In the genomic region with DNA sequence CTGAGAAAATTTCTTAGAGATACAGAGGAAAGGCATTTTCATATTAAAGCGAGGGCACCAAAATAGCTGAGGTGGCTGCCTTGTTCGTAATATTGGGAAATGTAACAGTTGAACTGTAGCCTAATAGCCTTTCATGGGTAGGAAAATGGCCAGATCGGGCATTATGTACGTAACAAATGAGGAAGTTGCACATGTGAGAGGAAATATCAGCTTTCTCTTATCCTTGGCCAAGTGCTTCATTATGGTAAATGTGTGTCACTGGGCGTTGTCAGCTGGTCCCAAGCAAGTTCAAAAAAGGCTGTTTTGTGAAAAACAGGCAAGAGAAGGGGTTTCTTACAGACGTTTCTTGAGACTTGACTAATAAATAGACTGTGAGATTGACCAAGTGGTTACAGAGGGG, we compare ENCODE assay signal across 28 mouse cellular contexts.
A peak's percentile ranks its signal among the peaks of the same experiment; 100 is the strongest.
DNase-seq lines count a peak whose midpoint lies in the region; ATAC-seq and TF ChIP-seq lines count a peak whose summit lies in the region.
"Had no signal": no experiment of that assay in that cellular context is flagged by ENCODE, and none has a peak within 500 bp of the region (broad histone marks: within the 10 kb centered on the region; RNA-seq: fewer than 3 reads in every experiment).

No protein-coding gene starts in this region.

- TF ChIP-seq EP300 in MEL (IDR thresholded peaks at IDR 0.05; ENCODE audit: low read depth in 1 of 2, low read length in 2 of 2), result no peak

- H3K27me3 ChIP-seq in lung, embryonic 16.5 days (ENCODE audit: control insufficient read depth, insufficient read depth, low read depth, low read length), result no peaks in the 10 kb centered on the region
- no peaks in the 10 kb centered on the region for H3K27me3 ChIP-seq in MEL (ENCODE audit: control insufficient read depth in 1 of 2, insufficient read depth in 2 of 2, low read length in 2 of 2)
- no peaks in the 10 kb centered on the region for H3K27me3 ChIP-seq in thymus, adult 2 months (ENCODE audit: control insufficient read depth, insufficient read depth, low read length)
- H3K27me3 ChIP-seq: forebrain, embryonic 12.5 days; hindbrain, embryonic 13.5 days; midbrain, embryonic 15.5 days had no signal

- no peak overlapping the region for H3K9ac ChIP-seq in lung, embryonic 16.5 days (ENCODE audit: low read length)
- no peak overlapping the region for H3K9ac ChIP-seq in MEL (ENCODE audit: control insufficient read depth, low read depth, low read length, poor library complexity, severe bottlenecking)
- H3K9ac ChIP-seq: forebrain, embryonic 12.5 days; hindbrain, embryonic 13.5 days; liver, embryonic 14.5 days; midbrain, embryonic 15.5 days had no signal

- H3K36me3 ChIP-seq in lung, embryonic 16.5 days (ENCODE audit: control insufficient read depth, insufficient read depth, low read length), result no peaks in the 10 kb centered on the region
- no peaks in the 10 kb centered on the region for H3K36me3 ChIP-seq in MEL (ENCODE audit: control insufficient read depth in 1 of 2, insufficient read depth in 2 of 2, low read length in 2 of 2)
- no peaks in the 10 kb centered on the region for H3K36me3 ChIP-seq in thymus, adult 2 months (ENCODE audit: control insufficient read depth, insufficient read depth, low read length)
- H3K36me3 ChIP-seq: forebrain, embryonic 12.5 days; heart, embryonic 10.5 days; hindbrain, embryonic 13.5 days; midbrain, embryonic 15.5 days had no signal

- no peak overlapping the region for H3K27ac ChIP-seq in lung, embryonic 16.5 days (ENCODE audit: low read length)
- H3K27ac ChIP-seq in MEL (ENCODE audit: control insufficient read depth, low read depth, low read length), result no peak overlapping the region
- no peak overlapping the region for H3K27ac ChIP-seq in thymus, adult 2 months (ENCODE audit: control insufficient read depth, insufficient read depth, low read length)
- H3K27ac ChIP-seq: forebrain, embryonic 12.5 days; heart, embryonic 10.5 days; hindbrain, embryonic 13.5 days; liver, embryonic 14.5 days; midbrain, embryonic 15.5 days had no signal

- no peak for TF ChIP-seq CTCF in MEL (IDR thresholded peaks at IDR 0.05 in 2 of 3, conservative IDR thresholded peaks at IDR 0.05 in 1 of 3; ENCODE audit: control insufficient read depth in 1 of 3, insufficient read depth in 1 of 3, low read depth in 2 of 3, low read length in 3 of 3, poor library complexity in 1 of 3, severe bottlenecking in 1 of 3)
- TF ChIP-seq CTCF in thymus, adult 2 months (IDR thresholded peaks at IDR 0.05; ENCODE audit: borderline replicate concordance, control insufficient read depth, extremely low read depth, insufficient read depth, low read length, poor library complexity), result no peak

- no peak for TF ChIP-seq RAD21 in MEL (IDR thresholded peaks at IDR 0.05; ENCODE audit: low read depth, low read length)

- WGBS in lung, embryonic 16.5 days, result 49% methylated on average over 6 of the region's 6 CpGs
- WGBS in thymus, adult 2 months, result 36% methylated on average over 6 of the region's 6 CpGs

- no peaks in the 10 kb centered on the region for H3K9me3 ChIP-seq in lung, embryonic 16.5 days (ENCODE audit: control insufficient read depth, low read length)
- no peaks in the 10 kb centered on the region for H3K9me3 ChIP-seq in MEL (replicated peaks; ENCODE audit: insufficient read depth, low read length)
- H3K9me3 ChIP-seq: forebrain, embryonic 12.5 days; heart, embryonic 10.5 days; hindbrain, embryonic 13.5 days; midbrain, embryonic 15.5 days had no signal

- TF ChIP-seq POLR2A in MEL (IDR thresholded peaks at IDR 0.05; ENCODE audit: control insufficient read depth in 1 of 2, insufficient read depth in 1 of 2, low read depth in 1 of 2, low read length in 2 of 2, poor library complexity in 1 of 2), result no peak
- no peak for TF ChIP-seq POLR2A in thymus, adult 2 months (IDR thresholded peaks at IDR 0.05; ENCODE audit: control insufficient read depth, extremely low read depth, insufficient read depth, low read length, poor library complexity)

- ATAC-seq in lung, embryonic 16.5 days (ENCODE audit: low read depth), result peak; percentile 28; the same call in 1 of the 2 replicates
- ATAC-seq in common myeloid progenitor, adult 5-6 weeks (replicated peaks; ENCODE audit: low read depth, poor library complexity, severe bottlenecking), result peak; percentile 83
- peak; percentile 43; the same call in 1 of the 2 replicates for ATAC-seq in monocyte, adult 5-6 weeks (replicated peaks; ENCODE audit: insufficient number of reproducible peaks, low FRiP score, low TSS enrichment, poor library complexity, severe bottlenecking)
- ATAC-seq: intestine, embryonic 16.5 days; midbrain, embryonic 15.5 days; Patski had no signal

- H3K79me2 ChIP-seq in MEL (ENCODE audit: control insufficient read depth, insufficient read depth, low read length, poor library complexity), result no peaks in the 10 kb centered on the region

- no peak overlapping the region for H3K4me3 ChIP-seq in lung, embryonic 16.5 days (ENCODE audit: low read length)
- no peak overlapping the region for H3K4me3 ChIP-seq in MEL (ENCODE audit: control insufficient read depth in 1 of 2, insufficient read depth in 1 of 2, low read depth in 2 of 2, low read length in 2 of 2)
- H3K4me3 ChIP-seq in thymus, adult 2 months (ENCODE audit: control insufficient read depth, insufficient read depth, low read length), result no peak overlapping the region
- H3K4me3 ChIP-seq: erythroblast, embryonic 14.5 days; forebrain, embryonic 12.5 days; heart, embryonic 10.5 days; hindbrain, embryonic 13.5 days; midbrain, embryonic 15.5 days had no signal

- no peak for DNase-seq in lung, adult 18-20 months
- peak; percentile 7 for DNase-seq in MEL (ENCODE audit: low read depth, low spot score)
- no peak for DNase-seq in thymus, postnatal 0 days (ENCODE audit: low spot score)
- DNase-seq in thymus, adult 2 months, result no peak
- DNase-seq: adrenal gland, postnatal 14 days; B cell, adult 2 months; cerebellum, adult 18-20 months; cerebellum, postnatal 10 days; gastrocnemius, postnatal 10 days; heart, adult 11 months; heart, postnatal 36 days; kidney, adult 8-10 months; kidney, postnatal 10 days; layer of hippocampus, adult 9-11 months; liver; lung, postnatal 14 days; right cerebral cortex, adult 18-20 months had no signal

- H3K4me1 ChIP-seq in lung, embryonic 16.5 days (replicated peaks; ENCODE audit: control insufficient read depth, insufficient read depth, low read length), result peaks cover 4% of the 10 kb centered on the region; the same call in 1 of the 2 replicates
- no peaks in the 10 kb centered on the region for H3K4me1 ChIP-seq in MEL (ENCODE audit: control insufficient read depth in 1 of 2, insufficient read depth in 2 of 2, low read length in 2 of 2)
- H3K4me1 ChIP-seq in thymus, adult 2 months (replicated peaks; ENCODE audit: control insufficient read depth, insufficient read depth, low read length), result no peaks in the 10 kb centered on the region
- H3K4me1 ChIP-seq: forebrain, embryonic 12.5 days; heart, embryonic 10.5 days; hindbrain, embryonic 13.5 days; midbrain, embryonic 15.5 days had no signal

- peak overlapping the region; percentile 32; the same call in 1 of the 2 replicates for H3K4me2 ChIP-seq in lung, embryonic 16.5 days (ENCODE audit: low read depth, low read length)
- H3K4me2 ChIP-seq: forebrain, embryonic 12.5 days; hindbrain, embryonic 13.5 days; midbrain, embryonic 15.5 days had no signal

TF ChIP-seq in MEL, 35 proteins besides CTCF, POLR2A, EP300 and RAD21:
- TF ChIP-seq JUND (IDR thresholded peaks at IDR 0.05; ENCODE audit: low read depth, low read length), result no peak
- TF ChIP-seq NELFE (IDR thresholded peaks at IDR 0.05; ENCODE audit: low read depth, low read length), result no peak
- no peak for TF ChIP-seq TAL1 (IDR thresholded peaks at IDR 0.05; ENCODE audit: low read length)
- no peak for TF ChIP-seq KAT2A (conservative IDR thresholded peaks at IDR 0.05; ENCODE audit: low read depth, low read length)
- TF ChIP-seq UBTF (IDR thresholded peaks at IDR 0.05; ENCODE audit: borderline replicate concordance, insufficient read depth, low read depth, low read length), result no peak
- no peak for TF ChIP-seq MYC (IDR thresholded peaks at IDR 0.05; ENCODE audit: low read depth, low read length)

Comparison
In these comparisons a context has a peak if more than half of its experiments do, and no peak if none do; other contexts are left out.
1. ATAC-seq: peak in every context shown above with its lines; median percentile 83 in common myeloid progenitor, adult 5-6 weeks; 43 in monocyte, adult 5-6 weeks; 28 in lung, embryonic 16.5 days.